Mouse (Mus musculus) kidney, embryonic 14.5 days (tissue): ENCODE measurements around the gene Snx29. TPM values are rescaled to one million over a fixed set of nuclear protein-coding genes. Genes with fewer than 3 reads are reported as not detected.

Experiments
- ATAC-seq: fragments of 200-750 bp; cut with Nextera tagmentation; 2 replicates; pipeline ENCODE4 v1.8.0; 2017; ENCODE audit warnings: moderate number of reproducible peaks, mild to moderate bottlenecking, moderate TSS enrichment, moderate library complexity; ENCODE audit not compliant: low FRiP score, low TSS enrichment
- H3K27ac ChIP-seq: fragments of 300-500 bp; sonication (generic); 2 replicates; pipeline ENCODE4 v1.5.1; 2014; ENCODE audit warnings: low read depth, mild to moderate bottlenecking, low read length, moderate library complexity, mixed read lengths
- H3K27me3 ChIP-seq: fragments of 300-500 bp; sonication (generic); 2 replicates; pipeline ENCODE4 v1.6.1; 2014; ENCODE audit warnings: mild to moderate bottlenecking, low read length; ENCODE audit not compliant: control insufficient read depth, insufficient read depth
- H3K36me3 ChIP-seq: fragments of 300-500 bp; sonication (generic); 2 replicates; pipeline ENCODE4 v1.6.1; 2014; ENCODE audit warnings: low read length, mixed read lengths; ENCODE audit not compliant: control insufficient read depth, insufficient read depth
- H3K4me1 ChIP-seq: fragments of 300-500 bp; sonication (generic); 2 replicates; pipeline ENCODE4 v1.6.1; 2014; ENCODE audit warnings: low read length, mixed read lengths; ENCODE audit not compliant: control insufficient read depth, insufficient read depth
- H3K4me2 ChIP-seq: fragments of 300-500 bp; sonication (generic); replicated peaks from 2 replicates; pipeline ENCODE4 v1.6.1; 2014; ENCODE audit warnings: low read depth, mild to moderate bottlenecking, low read length
- H3K4me3 ChIP-seq: fragments of 300-500 bp; sonication (generic); 2 replicates; pipeline ENCODE4 v1.5.1; 2014; ENCODE audit warnings: mild to moderate bottlenecking, low read length
- H3K9ac ChIP-seq: fragments of 300-500 bp; sonication (generic); 2 replicates; pipeline ENCODE4 v1.6.1; 2014; ENCODE audit warnings: low read depth, mild to moderate bottlenecking, low read length, moderate library complexity
- H3K9me3 ChIP-seq: fragments of 300-500 bp; sonication (generic); 2 replicates; pipeline ENCODE4 v1.6.1; 2016; ENCODE audit warnings: low read length; ENCODE audit not compliant: control insufficient read depth
- WGBS: fragments of 180-500 bp; shearing (Covaris S2); extraction: QIAGEN DNeasy Blood & Tissue Kit; methylation state at CpG from one replicate; pipeline ENCODE4 v1.1.7; 2014; 5-methylcytosine and 5-hydroxymethylcytosine counted together
- polyA plus RNA-seq: library from polyadenylated mRNA; unstranded; fragments of >200 nt; fragmentation: Nextera tagmentation; extraction: Ambion mirVana; gene quantifications from 2 replicates; pipeline ENCODE4 v1.2.1, GENCODE M21; 2014

Gene Snx29
- polyA plus RNA-seq, 1 experiment from 2014 or later = 17.7 TPM

- Histone ChIP-seq H3K9ac (no peak overlapping the region), H3K4me1 (no peaks in the 10 kb centered on the region), H3K4me2 (no peak overlapping the region), H3K36me3 (no peaks in the 10 kb centered on the region), H3K27ac (no peak overlapping the region), H3K4me3 (no peak overlapping the region), H3K27me3 (no peaks in the 10 kb centered on the region), H3K9me3 (no peaks in the 10 kb centered on the region)
- ATAC-seq = no peak
- WGBS = 60% methylated on average over 9 of the region's 9 CpGs
These were observed 368.9 kb downstream of the Snx29 start for GRCm38 (mm10) chr16:11691487-11692200.

- 46% methylated on average over 5 of the region's 5 CpGs for WGBS
- ATAC-seq = peak; percentile 86
- Histone ChIP-seq H3K4me1 (no peaks in the 10 kb centered on the region), H3K4me3 (no peak overlapping the region), H3K9ac (no peak overlapping the region), H3K9me3 (no peaks in the 10 kb centered on the region), H3K27me3 (no peaks in the 10 kb centered on the region), H3K4me2 (no peak overlapping the region), H3K27ac (no peak overlapping the region), H3K36me3 (no peaks in the 10 kb centered on the region)
These were observed 370.0 kb downstream of the Snx29 start for GRCm38 (mm10) chr16:11692744-11693143.

GRCm38 (mm10) chr16:11694386-11694785 lies 371.7 kb downstream of the Snx29 start:
- H3K9ac ChIP-seq = no peak overlapping the region
- H3K4me2 ChIP-seq = no peak overlapping the region
- no peak overlapping the region for H3K27ac ChIP-seq
- H3K27me3 ChIP-seq = no peaks in the 10 kb centered on the region
- no peaks in the 10 kb centered on the region for H3K9me3 ChIP-seq
- no peak overlapping the region for H3K4me3 ChIP-seq
- no peaks in the 10 kb centered on the region for H3K36me3 ChIP-seq
- H3K4me1 ChIP-seq = no peaks in the 10 kb centered on the region
- 51% methylated on average over 4 of the region's 4 CpGs for WGBS
- ATAC-seq = no peak

- Histone ChIP-seq H3K36me3 (no peaks in the 10 kb centered on the region), H3K4me3 (no peak overlapping the region), H3K4me2 (no peak overlapping the region), H3K9ac (no peak overlapping the region), H3K9me3 (no peaks in the 10 kb centered on the region), H3K27ac (no peak overlapping the region), H3K4me1 (no peaks in the 10 kb centered on the region), H3K27me3 (no peaks in the 10 kb centered on the region)
- ATAC-seq = no peak
- 73% methylated on average over 3 of the region's 3 CpGs for WGBS
These were observed 374.1 kb downstream of the Snx29 start for GRCm38 (mm10) chr16:11696767-11697166.

- ATAC-seq = peak; percentile 60; the same call in 1 of the 2 replicates
These were observed 375.1 kb downstream of the Snx29 start for GRCm38 (mm10) chr16:11697710-11698357.

GRCm38 (mm10) chr16:11701579-11701978 lies 378.9 kb downstream of the Snx29 start:
- 93% methylated on average over 1 of the region's 1 CpGs for WGBS
- H3K4me2 ChIP-seq = no peak overlapping the region
- no peak overlapping the region for H3K4me3 ChIP-seq
- no peak overlapping the region for H3K9ac ChIP-seq
- no peak for ATAC-seq
- H3K9me3 ChIP-seq = no peaks in the 10 kb centered on the region
- H3K27me3 ChIP-seq = no peaks in the 10 kb centered on the region
- no peaks in the 10 kb centered on the region for H3K4me1 ChIP-seq
- no peak overlapping the region for H3K27ac ChIP-seq
- H3K36me3 ChIP-seq = no peaks in the 10 kb centered on the region

More at GRCm38 (mm10) chr16:11697710-11698357, 375.1 kb downstream of the Snx29 start:
- no peaks in the 10 kb centered on the region for H3K27me3 ChIP-seq
- WGBS = 68% methylated on average over 8 of the region's 8 CpGs
- no peak overlapping the region for H3K4me3 ChIP-seq
- H3K4me1 ChIP-seq = no peaks in the 10 kb centered on the region
- no peak overlapping the region for H3K4me2 ChIP-seq
- no peaks in the 10 kb centered on the region for H3K36me3 ChIP-seq
- no peaks in the 10 kb centered on the region for H3K9me3 ChIP-seq
- H3K27ac ChIP-seq = no peak overlapping the region
- H3K9ac ChIP-seq = no peak overlapping the region

- Histone ChIP-seq H3K27me3 (no peaks in the 10 kb centered on the region), H3K9ac (no peak overlapping the region), H3K36me3 (no peaks in the 10 kb centered on the region), H3K27ac (no peak overlapping the region), H3K4me1 (no peaks in the 10 kb centered on the region), H3K9me3 (no peaks in the 10 kb centered on the region), H3K4me2 (no peak overlapping the region), H3K4me3 (no peak overlapping the region)
- WGBS = 78% methylated on average over 5 of the region's 5 CpGs
- ATAC-seq = no peak
These were observed 381.4 kb downstream of the Snx29 start for GRCm38 (mm10) chr16:11704096-11704495.

GRCm38 (mm10) chr16:11705456-11705855 lies 382.7 kb downstream of the Snx29 start:
- no peak overlapping the region for H3K4me2 ChIP-seq
- no peak overlapping the region for H3K4me3 ChIP-seq
- H3K36me3 ChIP-seq = no peaks in the 10 kb centered on the region
- ATAC-seq = no peak
- no peaks in the 10 kb centered on the region for H3K9me3 ChIP-seq
- H3K4me1 ChIP-seq = no peaks in the 10 kb centered on the region
- H3K27me3 ChIP-seq = no peaks in the 10 kb centered on the region
- WGBS = 76% methylated on average over 4 of the region's 4 CpGs
- H3K27ac ChIP-seq = no peak overlapping the region
- no peak overlapping the region for H3K9ac ChIP-seq

GRCm38 (mm10) chr16:11708097-11708496 lies 385.4 kb downstream of the Snx29 start:
- Histone ChIP-seq H3K36me3 (no peaks in the 10 kb centered on the region), H3K4me1 (no peaks in the 10 kb centered on the region), H3K4me2 (no peak overlapping the region), H3K9ac (no peak overlapping the region), H3K27me3 (no peaks in the 10 kb centered on the region), H3K4me3 (no peak overlapping the region), H3K27ac (no peak overlapping the region), H3K9me3 (no peaks in the 10 kb centered on the region)
- ATAC-seq = no peak
- 56% methylated on average over 2 of the region's 2 CpGs for WGBS
